19 mouse cellular contexts compared by ENCODE assay signal in the genomic region with DNA sequence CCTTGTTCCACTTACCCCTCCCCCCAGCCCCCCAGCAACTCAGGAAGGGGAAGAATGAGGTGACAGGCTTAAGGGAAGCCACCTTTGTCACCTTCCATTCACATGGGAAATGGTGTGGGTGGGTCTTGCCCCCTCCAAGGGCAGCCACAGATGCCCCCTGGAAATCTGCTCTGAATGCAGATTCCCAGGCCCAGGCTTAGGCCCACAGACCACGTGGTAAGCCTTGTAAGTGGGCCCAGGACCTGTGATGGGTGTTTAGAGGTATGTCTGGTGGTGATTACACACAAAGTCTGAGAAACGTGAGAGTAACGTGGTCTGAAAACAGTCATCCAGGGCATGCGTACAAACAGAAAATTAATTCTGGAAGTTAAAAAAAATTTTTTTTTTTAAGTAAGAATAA. TPM values are rescaled to one million over a fixed set of nuclear protein-coding genes. Genes with fewer than 3 reads are reported as not detected.
DNase-seq lines count a peak whose midpoint lies in the region; ATAC-seq and TF ChIP-seq lines count a peak whose summit lies in the region.
"Had no signal": no experiment of that assay in that cellular context is flagged by ENCODE, and none has a peak within 500 bp of the region (broad histone marks: within the 10 kb centered on the region; RNA-seq: fewer than 3 reads in every experiment).

No protein-coding gene starts in this region.

- no peaks in the 10 kb centered on the region for H3K9me3 ChIP-seq in midbrain, embryonic 10.5 days (replicated peaks)
- no peaks in the 10 kb centered on the region for H3K9me3 ChIP-seq in midbrain, postnatal 0 days (ENCODE audit: low read length)
- H3K9me3 ChIP-seq: heart, embryonic 15.5 days; hindbrain, embryonic 15.5 days had no signal

- WGBS in midbrain, embryonic 10.5 days: 70% methylated on average over 4 of the region's 4 CpGs
- WGBS in midbrain, postnatal 0 days: 68% methylated on average over 4 of the region's 4 CpGs

- no peak overlapping the region for H3K9ac ChIP-seq in midbrain, postnatal 0 days (replicated peaks; ENCODE audit: low read length, poor library complexity, severe bottlenecking)
- H3K9ac ChIP-seq: heart, embryonic 15.5 days; hindbrain, embryonic 15.5 days had no signal

- no peak overlapping the region for H3K4me2 ChIP-seq in midbrain, postnatal 0 days (ENCODE audit: low read depth, low read length, poor library complexity, severe bottlenecking)
- H3K4me2 ChIP-seq: heart, embryonic 15.5 days; hindbrain, embryonic 15.5 days had no signal

- no peak for DNase-seq in midbrain, embryonic 10.5 days (ENCODE audit: low spot score)
- no peak for DNase-seq in midbrain, postnatal 0 days (ENCODE audit: low spot score)
- DNase-seq in ZHBTc4 (ENCODE audit: low read depth, low spot score) (peak; percentile 82), liver (peak; percentile 65)
- DNase-seq in yolk sac, embryonic 10.5 days (ENCODE audit: low spot score): no peak
- DNase-seq in adrenal gland, adult (ENCODE audit: inconsistent age in 2 of 2, low spot score in 1 of 2): no peak
- no peak for DNase-seq in kidney, postnatal 36 days
- DNase-seq: adrenal gland, postnatal 10 days; embryo, embryonic 11 days; gastrocnemius, postnatal 25 days; kidney, adult 11 months; kidney, postnatal 14 days; layer of hippocampus, adult 9-11 months; left cerebral cortex, postnatal 4 days; lung, embryonic 14.5 days; midbrain, embryonic 14.5 days; thymus, postnatal 4 days had no signal

- H3K4me1 ChIP-seq in midbrain, embryonic 10.5 days: peaks cover 43% of the 10 kb centered on the region
- H3K4me1 ChIP-seq in midbrain, postnatal 0 days (ENCODE audit: insufficient read depth, low read length): no peaks in the 10 kb centered on the region; the same call in none of the 2 replicates

- H3K4me3 ChIP-seq in midbrain, embryonic 10.5 days: no peak overlapping the region
- no peak overlapping the region for H3K4me3 ChIP-seq in midbrain, postnatal 0 days (ENCODE audit: low read depth, low read length)
- H3K4me3 ChIP-seq: heart, embryonic 15.5 days; hindbrain, embryonic 15.5 days had no signal

- TF ChIP-seq CTCF in midbrain, postnatal 0 days (IDR thresholded peaks at IDR 0.05): no peak

- ATAC-seq in midbrain, postnatal 0 days (ENCODE audit: low FRiP score): no peak

- H3K27me3 ChIP-seq in midbrain, embryonic 10.5 days (ENCODE audit: low read depth, poor library complexity, severe bottlenecking): peaks cover 26% of the 10 kb centered on the region
- H3K27me3 ChIP-seq in midbrain, postnatal 0 days (ENCODE audit: insufficient read depth, low read length): no peaks in the 10 kb centered on the region
- H3K27me3 ChIP-seq: heart, embryonic 15.5 days; hindbrain, embryonic 15.5 days had no signal

- H3K27ac ChIP-seq in midbrain, embryonic 10.5 days (replicated peaks): peak overlapping the region; percentile 72
- no peak overlapping the region for H3K27ac ChIP-seq in midbrain, postnatal 0 days (ENCODE audit: low read depth, low read length)
- H3K27ac ChIP-seq: heart, embryonic 15.5 days; hindbrain, embryonic 15.5 days had no signal

- H3K36me3 ChIP-seq in midbrain, embryonic 10.5 days: peaks cover 21% of the 10 kb centered on the region
- no peaks in the 10 kb centered on the region for H3K36me3 ChIP-seq in midbrain, postnatal 0 days (ENCODE audit: insufficient read depth, low read length)
- H3K36me3 ChIP-seq: hindbrain, embryonic 15.5 days had no signal

RNA-seq across cellular contexts. Expression of gene Vangl1, which starts 39.6 kb away (rescaled TPM):
- polyA plus RNA-seq in midbrain, embryonic 10.5 days (2016; fragmentation: Nextera tagmentation; extraction: Ambion mirVana): 11.0 and 13.1 TPM in 2 replicates
- total RNA-seq in midbrain, postnatal 0 days (2014; rRNA removed): 16.8 and 22.5 TPM in 2 replicates
- polyA plus RNA-seq in midbrain, postnatal 0 days (2015; fragmentation: Nextera tagmentation; extraction: Ambion mirVana): 7.1 and 8.9 TPM in 2 replicates

Comparison
In these comparisons a context has a peak if more than half of its experiments do, and no peak if none do; other contexts are left out.
1. DNase-seq: peak in ZHBTc4 (single experiment) and liver (single experiment); none in midbrain, embryonic 10.5 days (single experiment), midbrain, postnatal 0 days (single experiment), yolk sac, embryonic 10.5 days (single experiment), adrenal gland, adult (0 of 2) and kidney, postnatal 36 days (0 of 2).